Mouse (Mus musculus): ENCODE results near the gene Slc39a7.

Gene Slc39a7

DNA sequence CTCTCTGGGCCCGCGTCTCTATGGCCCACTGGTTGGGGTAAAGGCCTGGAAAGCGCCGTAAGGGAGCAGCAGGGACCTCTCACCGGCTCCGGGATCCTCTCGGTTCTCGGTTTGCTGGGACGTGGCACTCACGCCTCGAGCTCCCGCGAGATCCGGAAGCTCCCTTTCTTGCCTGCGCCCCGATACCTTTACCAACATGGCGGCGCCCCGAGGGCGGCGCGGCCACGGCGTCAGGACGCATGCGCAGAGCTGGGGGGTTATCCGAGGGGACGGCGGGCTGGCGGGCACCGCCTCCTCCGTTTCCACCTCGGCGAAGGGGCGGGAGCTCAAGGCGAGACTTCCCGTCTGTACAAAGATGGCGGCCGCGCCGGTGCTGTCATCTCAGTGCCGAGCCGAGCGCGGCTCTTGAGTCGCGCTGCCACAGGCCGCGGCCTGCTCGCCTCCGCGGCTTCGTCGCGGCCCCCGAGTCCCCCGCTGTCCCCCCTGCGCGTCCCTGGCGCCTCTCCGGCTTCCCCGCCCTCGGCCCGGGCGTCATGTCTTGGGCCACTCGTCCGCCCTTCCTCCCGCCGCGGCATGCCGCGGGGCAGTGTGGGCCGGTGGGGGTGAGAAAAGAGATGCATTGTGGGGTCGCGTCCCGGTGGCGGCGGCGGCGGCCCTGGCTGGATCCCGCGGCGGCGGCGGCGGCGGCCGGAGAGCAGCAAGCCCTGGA, at the start of gene Slc39a7, which contains the start of gene Rxrb:
Gene Slc39a7, minus strand, starts transcription at position 218 of the 709 bp plus-strand sequence.
Gene Rxrb, plus strand, starts transcription at position 348 of the 709 bp plus-strand sequence.
- peak; percentile 99 for DNase-seq (ENCODE audit: low read depth, low spot score)

DNA sequence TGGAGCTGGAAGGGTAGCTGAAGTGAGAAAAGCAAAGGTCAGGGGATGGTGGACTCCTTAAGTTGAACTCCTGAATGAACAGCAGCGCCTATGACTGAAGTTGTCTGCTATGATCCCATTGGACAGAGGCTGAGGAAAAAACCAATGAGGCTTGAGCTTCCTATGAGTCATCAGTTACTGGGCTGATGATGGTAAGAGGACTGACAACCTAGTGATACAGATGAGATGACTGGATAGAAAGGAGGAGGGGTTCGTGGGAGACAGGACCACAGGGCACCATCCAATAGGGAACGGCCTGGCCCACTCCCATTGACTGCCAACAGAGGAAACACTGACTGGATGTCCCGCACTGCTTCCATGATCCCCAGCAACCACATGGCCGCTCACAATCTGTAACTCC, 48.1 kb upstream of the Slc39a7 start:
- peak; percentile 50 for DNase-seq (ENCODE audit: low read depth, low spot score)

DNA sequence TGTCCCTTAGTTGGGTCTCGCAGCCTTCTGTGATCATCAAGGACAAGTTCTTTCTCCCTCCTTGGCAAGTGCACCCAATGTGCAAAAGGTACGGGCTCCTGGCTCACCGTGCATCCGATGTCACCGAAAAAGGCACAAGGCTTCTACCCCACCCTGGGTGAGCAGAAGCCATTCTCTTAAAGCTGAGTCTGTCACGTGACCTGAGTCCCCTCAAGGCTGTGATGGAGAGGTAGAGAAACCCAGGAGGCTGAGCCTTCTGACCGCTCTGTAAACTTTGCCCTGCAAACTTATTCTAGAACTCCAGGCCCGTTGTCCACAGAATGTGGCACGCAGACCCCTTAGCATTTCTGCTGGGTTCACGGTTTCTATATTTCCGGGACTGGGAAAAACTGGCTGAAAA, 47.5 kb upstream of the Slc39a7 start:
- no peak for DNase-seq (ENCODE audit: low read depth, low spot score)

DNA sequence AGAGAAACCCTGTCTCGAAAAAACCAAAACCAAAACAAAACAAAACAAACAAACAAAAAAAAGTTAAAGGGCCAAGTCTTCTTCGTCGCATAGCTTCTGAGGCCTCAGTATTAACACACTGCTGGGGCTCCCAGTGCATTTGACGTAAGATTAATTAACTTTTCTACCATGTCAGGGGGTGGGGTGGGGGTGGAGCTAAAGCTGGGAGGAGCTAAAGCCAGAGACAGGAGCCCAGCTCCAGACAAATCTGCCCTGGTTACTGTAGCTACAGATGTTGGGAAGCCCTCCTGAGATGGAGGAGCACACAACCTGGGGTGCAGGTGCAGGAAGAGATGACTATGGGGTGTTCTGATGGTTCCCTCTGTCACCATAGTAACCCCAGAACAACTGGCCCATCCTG, 46.7 kb upstream of the Slc39a7 start:
- no peak for DNase-seq (ENCODE audit: low read depth, low spot score)

DNA sequence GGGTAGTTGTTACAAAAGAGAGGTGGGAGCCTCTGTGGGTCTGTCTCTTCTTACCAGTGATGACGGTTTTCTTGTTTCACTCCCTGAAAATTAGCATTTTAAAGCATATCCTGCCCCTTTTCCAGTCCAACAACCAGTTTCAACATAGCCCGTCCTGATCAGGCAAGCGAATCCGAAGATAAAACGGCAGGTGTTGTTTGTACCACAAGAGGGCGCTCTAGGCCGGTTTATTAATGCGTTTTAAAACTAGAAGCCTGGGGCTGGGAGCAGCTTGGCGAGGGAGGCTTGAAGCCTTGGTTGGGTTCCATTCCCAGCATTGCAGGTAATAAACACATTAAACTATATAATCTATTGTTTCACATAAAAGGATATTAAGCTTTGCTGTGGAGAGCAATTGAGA, 46.1 kb upstream of the Slc39a7 start:
- peak; percentile 71 for DNase-seq (ENCODE audit: low read depth, low spot score)

DNA sequence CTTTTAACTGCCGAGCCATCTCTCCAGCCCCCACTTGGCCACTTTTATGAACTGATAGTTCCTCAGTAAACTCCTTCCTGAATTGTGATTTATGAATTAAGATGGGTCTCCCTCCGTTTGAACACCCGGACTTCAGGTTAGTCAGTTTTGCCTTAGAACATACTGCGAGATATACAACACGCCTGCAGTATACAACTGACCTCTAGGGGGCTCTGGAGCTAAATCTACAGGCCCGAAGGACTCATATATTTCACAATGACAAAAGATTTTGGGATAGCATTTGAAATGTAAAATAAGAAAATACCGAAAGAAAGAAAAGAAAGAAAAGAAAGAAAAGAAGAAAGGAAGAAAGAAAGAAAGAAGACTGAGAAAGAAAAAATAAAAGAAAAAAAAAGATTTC, 43.8 kb upstream of the Slc39a7 start:
- DNase-seq (ENCODE audit: low read depth, low spot score) = peak; percentile 45

DNA sequence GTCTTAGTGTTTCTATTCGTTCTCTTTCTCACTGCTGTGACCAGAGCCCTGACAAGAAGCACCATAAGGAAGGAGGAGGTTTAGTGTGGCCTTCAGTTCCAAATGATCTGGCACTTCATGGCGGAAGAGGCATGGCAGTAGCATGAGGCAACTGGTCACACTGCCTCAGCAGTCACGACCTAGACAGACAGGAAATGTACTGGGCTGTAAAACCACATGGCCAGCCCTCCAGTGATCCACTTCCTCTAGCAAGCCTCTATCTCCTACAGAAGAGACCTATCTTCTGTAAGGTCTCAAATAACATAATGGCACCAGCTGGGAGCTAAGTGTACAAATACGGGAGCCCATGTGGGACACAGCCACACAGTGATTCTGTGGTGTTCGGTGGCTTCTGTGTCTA, 40.6 kb upstream of the Slc39a7 start:
- no peak for DNase-seq (ENCODE audit: low read depth, low spot score)

DNA sequence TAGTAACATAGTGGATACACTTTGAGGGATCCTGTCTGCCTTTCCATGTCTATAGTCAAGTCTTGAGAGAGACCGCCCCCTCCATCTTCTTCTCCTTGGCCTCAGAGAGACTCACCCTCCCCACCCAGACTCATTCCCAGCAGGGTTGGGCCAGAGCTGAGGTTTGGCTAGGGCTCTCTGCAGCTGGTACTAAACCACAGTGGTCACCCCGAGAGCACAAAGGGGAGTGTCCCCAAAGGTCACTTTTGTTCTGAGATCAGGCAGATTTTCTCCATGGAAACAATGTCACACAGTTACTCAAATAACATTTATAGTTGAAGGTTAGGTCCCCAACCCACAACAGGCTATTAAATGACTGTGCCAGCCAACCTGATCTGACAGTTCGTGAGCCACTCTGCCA, 37.4 kb upstream of the Slc39a7 start:
- DNase-seq (ENCODE audit: low read depth, low spot score) = no peak

DNA sequence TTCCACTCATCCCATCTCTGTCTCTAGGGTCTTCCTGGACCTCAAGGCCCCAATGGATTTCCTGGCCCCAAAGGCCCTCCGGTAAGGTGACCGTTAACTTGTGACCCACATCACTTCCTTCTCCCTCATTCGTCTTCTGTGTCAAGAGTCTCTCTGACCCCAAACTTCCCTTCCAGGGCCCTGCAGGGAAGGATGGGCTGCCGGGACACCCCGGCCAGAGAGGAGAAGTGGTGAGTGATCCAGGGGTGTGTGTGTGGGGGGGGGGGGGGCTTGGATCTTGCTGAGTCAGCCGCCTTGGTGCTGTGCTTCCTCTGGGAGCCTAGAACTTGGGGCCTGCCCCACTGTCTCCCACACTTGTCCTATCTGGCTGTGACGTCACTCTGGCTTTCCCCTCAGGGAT, 25.7 kb upstream of the Slc39a7 start:
- DNase-seq (ENCODE audit: low read depth, low spot score) = no peak

DNA sequence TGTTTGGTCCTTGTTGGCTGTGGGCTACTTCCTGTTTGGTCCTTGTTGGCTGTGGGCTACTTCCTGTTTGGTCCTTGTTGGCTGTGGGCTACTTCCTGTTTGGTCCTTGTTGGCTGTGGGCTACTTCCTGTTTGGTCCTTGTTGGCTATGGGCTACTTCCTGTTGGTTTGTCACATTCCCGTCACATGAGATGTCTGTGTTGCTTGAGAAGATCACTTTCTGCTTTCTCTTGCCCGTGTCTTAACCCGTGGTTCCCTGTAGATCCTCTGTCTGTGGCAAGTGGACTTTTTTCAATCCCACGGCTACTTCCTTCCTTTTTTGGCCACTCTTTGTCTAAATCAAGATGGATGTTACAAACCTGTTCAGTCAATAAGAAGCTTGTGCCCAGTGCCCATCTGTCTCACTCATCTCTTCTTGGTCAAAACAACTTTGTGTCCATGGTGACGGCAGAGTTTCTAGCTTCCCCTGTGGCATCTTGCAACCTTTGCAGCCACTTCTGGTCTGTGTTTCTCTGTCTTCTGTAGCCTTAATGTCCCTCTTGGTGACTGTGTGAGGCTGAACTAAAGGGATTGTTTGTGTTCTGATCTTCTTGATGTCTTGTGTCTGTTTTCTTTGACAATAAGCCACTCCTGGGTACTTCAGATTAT, 16.0 kb upstream of the Slc39a7 start:
- DNase-seq (ENCODE audit: low read depth, low spot score) = no peak

DNA sequence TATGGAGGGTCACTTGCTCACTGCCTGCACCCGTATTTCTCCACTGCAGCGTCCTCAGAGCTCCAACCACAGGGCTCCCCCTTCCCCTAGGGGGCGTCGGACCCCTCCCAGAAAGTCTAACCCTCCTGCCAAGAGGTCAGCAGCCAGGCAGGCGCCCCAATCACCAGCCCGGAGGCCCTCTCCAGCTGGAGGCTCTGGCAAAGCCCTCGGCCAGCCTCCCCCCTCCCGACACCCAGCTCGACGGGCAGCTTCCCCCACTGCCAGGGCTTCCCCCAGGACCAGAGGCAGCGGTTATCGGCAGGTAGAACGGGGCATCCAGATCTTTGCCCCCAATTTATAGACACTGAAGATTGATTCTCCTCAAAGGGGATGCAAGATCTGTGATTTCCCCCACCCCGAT, 14.5 kb upstream of the Slc39a7 start:
- no peak for DNase-seq (ENCODE audit: low read depth, low spot score)

DNA sequence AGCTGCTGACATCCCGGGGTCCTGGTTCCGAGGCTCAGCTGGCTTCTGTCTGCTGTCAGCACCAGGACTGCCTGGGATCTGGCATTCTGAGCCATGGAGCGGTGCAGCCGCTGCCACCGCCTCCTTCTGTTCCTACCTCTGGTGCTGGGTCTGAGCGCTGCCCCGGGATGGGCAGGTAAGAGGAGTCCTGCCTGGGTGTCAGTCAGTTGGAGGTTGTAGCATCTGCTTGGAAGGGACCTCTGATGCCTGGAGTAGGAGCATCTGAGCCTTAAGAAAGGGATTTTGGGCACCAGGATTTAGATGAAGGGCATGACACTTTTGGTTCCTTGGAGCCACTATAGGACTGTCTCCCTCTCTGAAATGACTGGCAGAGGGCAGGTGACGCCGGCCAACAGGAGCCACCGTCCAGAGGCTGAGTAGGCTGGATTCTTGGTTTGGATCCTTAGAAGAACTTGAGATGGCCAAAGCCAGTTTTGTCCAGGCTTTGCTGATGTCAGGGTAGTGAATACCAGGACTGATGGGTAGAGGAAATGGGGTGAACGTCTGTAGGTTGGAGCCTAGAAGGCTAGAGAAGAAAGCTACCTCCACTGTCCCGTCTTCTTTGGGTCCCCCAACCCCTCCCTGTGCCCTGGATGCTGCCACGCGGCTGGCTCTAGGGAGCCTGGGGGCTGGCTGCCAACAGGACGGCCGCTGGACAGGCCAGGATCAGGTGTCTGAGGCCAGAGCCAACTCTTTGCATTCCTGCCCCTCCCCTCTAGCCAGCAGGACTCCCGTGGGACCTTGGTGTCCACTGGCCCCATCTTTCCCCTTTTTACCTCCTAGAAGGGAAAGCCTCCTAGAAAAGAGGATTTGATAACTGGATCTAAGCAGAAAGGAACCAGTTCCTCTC, 8.3 kb upstream of the Slc39a7 start:
- no peak for DNase-seq (ENCODE audit: low read depth, low spot score)

DNA sequence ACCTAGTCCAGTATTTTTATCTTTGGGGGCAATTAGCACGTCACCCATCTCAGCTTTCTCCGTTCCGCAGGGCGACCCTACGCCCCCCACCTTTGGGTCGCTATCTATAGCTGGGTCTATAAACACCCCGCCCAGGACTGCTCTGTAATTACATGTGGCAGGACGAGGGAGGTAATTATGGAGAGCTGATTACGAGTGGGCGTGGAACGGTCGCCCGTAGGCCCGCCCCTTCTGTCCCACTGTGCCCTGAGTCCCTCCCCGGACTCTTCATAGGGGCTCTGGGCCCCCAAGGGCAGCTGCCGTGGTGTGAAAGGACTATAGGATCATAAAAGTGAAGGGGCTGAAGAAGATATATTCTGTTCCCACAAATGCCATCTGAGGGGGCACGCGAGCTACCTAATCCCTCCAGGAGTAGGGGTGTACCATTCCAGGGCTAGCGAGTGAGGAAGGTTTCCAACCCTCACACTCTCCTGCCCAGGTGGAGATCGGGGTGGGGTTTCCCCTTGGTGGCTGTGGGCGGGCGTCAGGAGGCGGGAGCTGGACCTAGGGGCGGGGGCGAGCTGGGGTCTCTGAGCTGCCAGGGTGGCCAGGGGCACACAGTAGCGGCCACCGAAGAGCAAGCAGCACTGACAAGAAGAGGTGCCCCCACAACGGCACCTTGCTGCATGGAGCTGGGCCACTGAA, 7.5 kb upstream of the Slc39a7 start, which contains the start of gene Col11a2:
Gene Col11a2, plus strand, starts transcription at position 560 of the 684 bp plus-strand sequence.
- peak; percentile 30 for DNase-seq (ENCODE audit: low read depth, low spot score)

DNA sequence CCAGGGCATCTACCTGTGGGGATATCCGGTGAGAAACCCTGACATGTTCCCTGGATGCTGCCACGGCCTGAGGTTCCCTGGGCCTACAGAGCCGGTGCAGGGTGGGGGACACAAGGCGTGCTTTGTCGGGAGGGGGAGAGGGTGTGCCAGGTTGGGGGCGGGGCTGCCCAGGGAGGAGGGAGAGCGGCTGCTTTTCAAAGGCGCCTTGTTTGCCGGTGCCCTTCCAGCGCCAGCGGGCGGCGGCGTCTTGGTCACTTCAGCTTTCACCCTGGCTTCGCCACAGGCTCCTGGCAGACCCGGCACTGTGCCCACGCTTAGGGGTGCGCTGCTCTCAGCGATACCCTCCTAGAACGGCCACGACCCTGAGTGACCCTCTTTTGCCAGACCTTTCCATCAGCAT, 7.0 kb upstream of the Slc39a7 start:
- DNase-seq (ENCODE audit: low read depth, low spot score) = no peak

DNA sequence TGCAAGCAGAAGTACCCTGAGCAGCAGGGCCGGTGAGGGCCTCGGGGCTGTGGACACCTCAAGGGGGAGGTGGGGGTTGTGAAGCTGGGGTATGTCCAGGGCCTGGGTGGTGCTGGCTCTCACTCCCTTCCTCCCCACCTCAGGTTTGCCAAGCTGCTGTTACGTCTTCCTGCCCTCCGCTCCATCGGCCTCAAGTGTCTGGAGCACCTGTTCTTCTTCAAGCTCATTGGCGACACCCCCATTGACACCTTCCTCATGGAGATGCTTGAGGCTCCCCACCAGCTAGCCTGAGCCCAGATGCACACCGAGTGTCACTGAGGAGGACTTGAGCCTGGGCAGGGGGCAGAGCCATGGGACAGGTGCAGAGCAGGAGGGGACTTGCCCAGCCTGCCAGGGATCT, 5.8 kb upstream of the Slc39a7 start:
- DNase-seq (ENCODE audit: low read depth, low spot score) = no peak

DNA sequence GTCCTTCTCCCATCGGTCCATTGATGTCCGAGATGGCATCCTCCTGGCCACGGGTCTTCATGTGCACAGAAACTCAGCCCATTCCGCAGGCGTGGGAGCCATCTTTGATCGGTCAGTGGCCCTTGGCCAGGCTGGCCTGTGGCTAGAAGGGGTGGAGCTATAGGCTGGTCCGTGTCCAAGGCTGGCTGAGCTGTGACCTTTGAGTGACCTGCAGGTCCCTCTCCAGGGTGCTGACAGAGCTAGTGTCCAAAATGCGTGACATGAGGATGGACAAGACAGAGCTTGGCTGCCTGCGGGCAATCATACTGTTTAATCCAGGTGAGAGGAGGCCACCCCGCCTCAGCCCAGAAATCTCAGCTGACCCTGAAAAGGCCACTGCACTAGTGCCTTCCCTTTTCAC, 5.2 kb upstream of the Slc39a7 start:
- DNase-seq (ENCODE audit: low read depth, low spot score) = no peak

DNA sequence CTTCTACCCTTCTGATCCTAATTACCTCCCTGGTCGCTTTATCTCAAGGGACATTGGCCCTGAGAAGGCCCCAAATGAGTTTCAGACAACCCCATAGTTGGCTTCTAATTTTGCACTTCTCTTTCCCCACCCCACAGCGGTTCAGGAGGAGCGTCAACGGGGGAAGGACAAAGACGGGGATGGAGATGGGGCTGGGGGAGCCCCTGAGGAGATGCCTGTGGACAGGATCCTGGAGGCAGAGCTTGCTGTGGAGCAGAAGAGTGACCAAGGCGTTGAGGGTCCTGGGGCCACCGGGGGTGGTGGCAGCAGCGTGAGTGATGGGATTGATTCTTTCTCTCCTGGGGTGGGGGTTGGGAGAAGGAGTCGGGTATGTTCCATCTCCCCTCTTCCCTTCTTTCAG, 4.0 kb upstream of the Slc39a7 start:
- no peak for DNase-seq (ENCODE audit: low read depth, low spot score)

DNA sequence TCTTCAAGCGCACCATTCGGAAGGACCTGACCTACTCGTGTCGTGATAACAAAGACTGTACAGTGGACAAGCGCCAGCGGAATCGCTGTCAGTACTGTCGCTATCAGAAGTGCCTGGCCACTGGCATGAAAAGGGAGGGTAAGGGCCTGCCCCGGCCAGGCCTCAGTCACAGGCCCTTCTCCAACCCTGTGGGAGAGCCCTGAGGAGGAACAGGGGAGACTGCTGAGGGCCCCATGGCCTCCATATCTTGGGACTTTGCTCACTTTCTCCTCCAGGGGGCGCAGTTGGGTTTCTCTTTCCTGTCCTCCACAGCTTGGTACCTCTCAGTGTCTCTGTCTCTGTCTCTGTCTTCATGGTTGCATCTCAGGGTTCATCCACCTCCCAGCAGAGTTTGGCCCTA, 2.6 kb upstream of the Slc39a7 start:
- peak; percentile 53 for DNase-seq (ENCODE audit: low read depth, low spot score)

DNA sequence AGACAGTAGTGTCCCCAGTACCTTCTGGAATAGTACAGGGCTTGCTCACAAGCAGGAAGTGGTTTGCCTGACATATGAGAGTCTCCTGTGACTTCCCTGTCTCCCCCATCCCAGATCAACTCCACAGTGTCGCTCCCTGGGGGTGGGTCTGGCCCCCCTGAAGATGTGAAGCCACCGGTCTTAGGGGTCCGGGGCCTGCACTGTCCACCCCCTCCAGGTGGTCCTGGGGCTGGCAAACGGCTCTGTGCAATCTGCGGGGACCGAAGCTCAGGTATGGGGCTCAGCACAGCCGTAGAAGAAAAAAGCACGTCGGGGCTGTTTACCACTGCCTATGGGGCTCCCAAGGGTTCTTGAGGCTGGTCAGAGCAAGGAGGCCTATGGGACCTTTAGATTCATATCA, 2.0 kb upstream of the Slc39a7 start:
- DNase-seq (ENCODE audit: low read depth, low spot score) = no peak

DNA sequence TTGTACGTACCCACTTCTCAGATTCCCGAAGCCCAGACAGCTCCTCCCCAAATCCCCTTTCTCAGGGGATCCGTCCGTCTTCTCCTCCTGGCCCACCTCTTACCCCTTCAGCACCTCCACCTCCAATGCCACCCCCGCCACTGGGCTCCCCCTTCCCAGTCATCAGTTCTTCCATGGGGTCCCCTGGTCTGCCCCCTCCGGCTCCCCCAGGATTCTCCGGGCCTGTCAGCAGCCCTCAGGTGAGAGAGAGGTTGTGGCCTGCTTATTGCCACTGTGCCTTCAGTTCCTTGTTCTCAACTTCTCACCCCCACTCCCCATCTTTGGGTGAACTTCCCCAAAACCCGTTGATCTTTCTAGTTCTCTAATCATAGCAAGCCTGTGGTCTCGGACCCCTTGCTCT, 1.3 kb upstream of the Slc39a7 start:
- no peak for DNase-seq (ENCODE audit: low read depth, low spot score)

DNA sequence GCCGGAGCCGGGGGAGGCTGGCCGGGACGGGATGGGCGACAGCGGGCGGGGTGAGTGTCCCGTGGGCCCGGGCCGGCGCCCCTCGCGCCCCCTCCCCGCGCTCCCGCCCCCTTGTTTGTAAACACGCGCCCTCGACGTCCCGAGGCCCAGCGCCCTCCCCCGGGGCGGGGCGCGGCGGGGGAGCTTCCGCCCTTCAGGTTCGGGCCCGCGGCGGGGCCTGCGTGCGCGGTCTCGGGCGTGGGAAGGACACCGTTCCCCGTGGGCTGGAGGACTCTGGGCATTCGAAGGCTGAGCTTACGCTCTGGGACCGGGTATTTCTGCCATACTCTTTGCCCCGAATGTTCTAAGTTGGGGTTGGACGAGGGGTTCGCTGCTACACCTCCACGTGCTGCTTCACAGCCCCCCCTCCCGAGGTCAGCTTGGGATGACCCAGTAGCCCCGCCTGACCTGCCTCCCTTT, 721 bp upstream of the Slc39a7 start:
- DNase-seq (ENCODE audit: low read depth, low spot score) = peak; percentile 45

DNA sequence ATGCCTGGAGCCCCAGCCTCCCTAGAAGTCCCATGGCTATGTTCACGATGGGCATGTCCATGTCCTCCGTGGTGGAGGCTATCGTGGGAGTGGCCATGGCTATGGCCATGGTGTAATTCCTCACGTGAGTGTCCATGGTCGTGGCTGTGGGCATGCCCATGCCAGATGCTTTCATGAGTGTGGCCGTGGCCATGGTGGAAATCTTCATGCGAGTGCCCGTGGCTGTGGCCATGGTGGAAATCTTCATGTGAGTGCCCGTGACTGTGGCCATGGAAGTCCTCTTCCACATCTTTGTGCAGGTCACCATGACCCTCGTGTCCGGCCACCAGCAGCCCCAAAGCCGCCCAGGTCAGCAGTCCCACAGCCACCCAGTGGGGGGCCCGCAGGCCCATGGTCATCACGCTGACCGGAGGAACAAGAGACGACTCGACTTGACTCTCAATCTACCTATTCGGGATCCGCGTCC, 588 bp downstream of the Slc39a7 start:
- DNase-seq (ENCODE audit: low read depth, low spot score) = no peak

All from retina, postnatal 7 days (tissue).